Mouse (Mus musculus): ENCODE measurements at regions not wholly inside any gene's neighbourhood (a gene's known extent, or its start where the extent isn't known, plus 50 kb on each side); places are given as distances from the start of the nearest gene placed in this dataset.

GRCm38 (mm10) chr4:12263197-12263596, 91.4 kb upstream of the Fam92a start:
- Histone ChIP-seq H3K36me3 (no peaks in the 10 kb centered on the region), H3K27me3 (no peaks in the 10 kb centered on the region), H3K9ac (no peak overlapping the region), H3K4me1 (replicated peaks) (no peaks in the 10 kb centered on the region), H3K9me3 (no peaks in the 10 kb centered on the region), H3K4me2 (peak overlapping the region; percentile 37), H3K4me3 (no peak overlapping the region), H3K27ac (peak overlapping the region; percentile 64)
- ATAC-seq (ENCODE audit: low FRiP score) = peak; percentile 90
- 23% methylated on average over 10 of the region's 10 CpGs for WGBS

- Histone ChIP-seq H3K27ac (no peak overlapping the region), H3K9me3 (no peaks in the 10 kb centered on the region), H3K4me2 (no peak overlapping the region), H3K4me3 (no peak overlapping the region), H3K27me3 (no peaks in the 10 kb centered on the region), H3K36me3 (no peaks in the 10 kb centered on the region), H3K9ac (no peak overlapping the region), H3K4me1 (replicated peaks) (no peaks in the 10 kb centered on the region)
- no peak for ATAC-seq (ENCODE audit: low FRiP score)
Observed at GRCm38 (mm10) chr4:12247994-12248393, 76.2 kb upstream of the Fam92a start.

GRCm38 (mm10) chr4:12246595-12246994, 74.8 kb upstream of the Fam92a start:
- H3K36me3 ChIP-seq = no peaks in the 10 kb centered on the region
- H3K4me3 ChIP-seq = no peak overlapping the region
- 66% methylated on average over 4 of the region's 4 CpGs for WGBS
- no peak overlapping the region for H3K9ac ChIP-seq
- peaks cover 3% of the 10 kb centered on the region; the same call in 1 of the 2 replicates for H3K4me1 ChIP-seq (replicated peaks)
- no peak for ATAC-seq (ENCODE audit: low FRiP score)
- no peak overlapping the region for H3K27ac ChIP-seq
- no peak overlapping the region for H3K4me2 ChIP-seq
- no peaks in the 10 kb centered on the region for H3K27me3 ChIP-seq
- no peaks in the 10 kb centered on the region for H3K9me3 ChIP-seq

GRCm38 (mm10) chr4:12240941-12241571, 69.2 kb upstream of the Fam92a start:
- WGBS = 1% methylated on average over 12 of the region's 12 CpGs
- Histone ChIP-seq H3K36me3 (no peaks in the 10 kb centered on the region), H3K27me3 (no peaks in the 10 kb centered on the region), H3K9me3 (no peaks in the 10 kb centered on the region), H3K4me1 (replicated peaks) (peaks cover 9% of the 10 kb centered on the region; the same call in 1 of the 2 replicates), H3K9ac (no peak overlapping the region; the same call in 1 of the 2 replicates), H3K27ac (no peak overlapping the region), H3K4me2 (peak overlapping the region; percentile 41), H3K4me3 (0 out of 2 replicates have a peak overlapping the region, but pooled peaks have one; percentile 14)
- peak; percentile 73 for ATAC-seq (ENCODE audit: low FRiP score)

- no peaks in the 10 kb centered on the region for H3K4me1 ChIP-seq (replicated peaks)
- no peaks in the 10 kb centered on the region for H3K27me3 ChIP-seq
- H3K4me2 ChIP-seq = no peak overlapping the region
- H3K36me3 ChIP-seq = no peaks in the 10 kb centered on the region
- no peak overlapping the region for H3K9ac ChIP-seq
- 80% methylated on average over 1 of the region's 1 CpGs for WGBS
- no peak overlapping the region for H3K27ac ChIP-seq
- no peak for ATAC-seq (ENCODE audit: low FRiP score)
- H3K4me3 ChIP-seq = no peak overlapping the region
- H3K9me3 ChIP-seq = no peaks in the 10 kb centered on the region
Observed at GRCm38 (mm10) chr4:12230731-12231130, 58.9 kb upstream of the Fam92a start.

Data from hindbrain, embryonic 13.5 days (tissue).